Mouse (Mus musculus): ENCODE measurements around the gene Tmtc4. TPM values are rescaled to one million over a fixed set of nuclear protein-coding genes. Genes with fewer than 3 reads are reported as not detected.
A peak's percentile ranks its signal among the peaks of the same experiment; 100 is the strongest.

Gene Tmtc4
- polyA plus RNA-seq (2016; fragmentation: Nextera tagmentation; extraction: Ambion mirVana): 38.6 and 43.5 TPM in 2 replicates

GRCm38 (mm10) chr14:122983226-122984215 lies at the start of gene Tmtc4:
TSS of gene Tmtc4 (minus strand) at chr14:122984035.
- Histone ChIP-seq H3K27ac (peak within 1 kb of the TSS; percentile 96), H3K9me3 (no peaks in the 10 kb centered on the region), H3K36me3 (no peaks in the 10 kb centered on the region), H3K4me1 (peaks cover 21% of the 10 kb centered on the region), H3K9ac (peak within 1 kb of the TSS; percentile 88), H3K4me2 (replicated peaks) (peak within 1 kb of the TSS; percentile 81), H3K27me3 (no peaks in the 10 kb centered on the region), H3K4me3 (peak within 1 kb of the TSS; percentile 81)
- peak; percentile 97 for ATAC-seq (ENCODE audit: insufficient number of reproducible peaks, insufficient read depth, low FRiP score, low TSS enrichment)
- under 1% methylated on average over 52 of the region's 54 CpGs for WGBS

- peaks cover 5% of the 10 kb centered on the region; the same call in 1 of the 2 replicates for H3K9me3 ChIP-seq
- no peaks in the 10 kb centered on the region for H3K4me1 ChIP-seq
- H3K4me3 ChIP-seq: no peak overlapping the region
- 85% methylated on average over 1 of the region's 1 CpGs for WGBS
- ATAC-seq (ENCODE audit: insufficient number of reproducible peaks, insufficient read depth, low FRiP score, low TSS enrichment): no peak
- H3K4me2 ChIP-seq (replicated peaks): no peak overlapping the region
- no peak overlapping the region for H3K27ac ChIP-seq
- H3K9ac ChIP-seq: no peak overlapping the region
- no peaks in the 10 kb centered on the region for H3K36me3 ChIP-seq
- no peaks in the 10 kb centered on the region for H3K27me3 ChIP-seq
Observed at GRCm38 (mm10) chr14:123032435-123032834, 48.6 kb upstream of the Tmtc4 start.

- WGBS: 58% methylated on average over 2 of the region's 2 CpGs
Observed at GRCm38 (mm10) chr14:123027876-123028275, 44.0 kb upstream of the Tmtc4 start.

GRCm38 (mm10) chr14:123022981-123023380 lies 39.1 kb upstream of the Tmtc4 start:
- no peaks in the 10 kb centered on the region for H3K27me3 ChIP-seq

More at GRCm38 (mm10) chr14:123027876-123028275, 44.0 kb upstream of the Tmtc4 start:
- H3K9me3 ChIP-seq: peaks cover 5% of the 10 kb centered on the region; the same call in 1 of the 2 replicates
- H3K9ac ChIP-seq: no peak overlapping the region
- H3K27ac ChIP-seq: no peak overlapping the region
- no peaks in the 10 kb centered on the region for H3K36me3 ChIP-seq
- no peaks in the 10 kb centered on the region for H3K4me1 ChIP-seq
- H3K4me2 ChIP-seq (replicated peaks): no peak overlapping the region
- H3K27me3 ChIP-seq: no peaks in the 10 kb centered on the region
- H3K4me3 ChIP-seq: no peak overlapping the region
- no peak for ATAC-seq (ENCODE audit: insufficient number of reproducible peaks, insufficient read depth, low FRiP score, low TSS enrichment)

GRCm38 (mm10) chr14:123016310-123016709 lies 32.5 kb upstream of the Tmtc4 start:
- no peaks in the 10 kb centered on the region for H3K4me1 ChIP-seq
- no peak overlapping the region for H3K27ac ChIP-seq
- no peak for ATAC-seq (ENCODE audit: insufficient number of reproducible peaks, insufficient read depth, low FRiP score, low TSS enrichment)
- WGBS: 76% methylated on average over 1 of the region's 1 CpGs
- H3K9ac ChIP-seq: no peak overlapping the region
- no peaks in the 10 kb centered on the region for H3K27me3 ChIP-seq
- no peaks in the 10 kb centered on the region for H3K9me3 ChIP-seq
- no peak overlapping the region for H3K4me3 ChIP-seq
- no peak overlapping the region for H3K4me2 ChIP-seq (replicated peaks)
- H3K36me3 ChIP-seq: no peaks in the 10 kb centered on the region

More at GRCm38 (mm10) chr14:123022981-123023380, 39.1 kb upstream of the Tmtc4 start:
- Histone ChIP-seq H3K4me1 (no peaks in the 10 kb centered on the region), H3K4me3 (no peak overlapping the region), H3K27ac (no peak overlapping the region), H3K4me2 (replicated peaks) (no peak overlapping the region), H3K9me3 (no peaks in the 10 kb centered on the region), H3K9ac (no peak overlapping the region), H3K36me3 (no peaks in the 10 kb centered on the region)
- no peak for ATAC-seq (ENCODE audit: insufficient number of reproducible peaks, insufficient read depth, low FRiP score, low TSS enrichment)

GRCm38 (mm10) chr14:123015687-123016086 lies 31.9 kb upstream of the Tmtc4 start:
- 86% methylated on average over 2 of the region's 2 CpGs for WGBS
- no peak overlapping the region for H3K4me3 ChIP-seq
- no peak for ATAC-seq (ENCODE audit: insufficient number of reproducible peaks, insufficient read depth, low FRiP score, low TSS enrichment)

GRCm38 (mm10) chr14:123009108-123010018 lies 25.5 kb upstream of the Tmtc4 start:
- no peaks in the 10 kb centered on the region for H3K36me3 ChIP-seq
- no peaks in the 10 kb centered on the region for H3K9me3 ChIP-seq
- H3K27ac ChIP-seq: no peak overlapping the region
- H3K27me3 ChIP-seq: no peaks in the 10 kb centered on the region
- no peak overlapping the region for H3K4me2 ChIP-seq (replicated peaks)
- no peak overlapping the region for H3K9ac ChIP-seq
- no peak for ATAC-seq (ENCODE audit: insufficient number of reproducible peaks, insufficient read depth, low FRiP score, low TSS enrichment)
- WGBS: 67% methylated on average over 18 of the region's 18 CpGs
- no peaks in the 10 kb centered on the region for H3K4me1 ChIP-seq
- H3K4me3 ChIP-seq: no peak overlapping the region

More at GRCm38 (mm10) chr14:123015687-123016086, 31.9 kb upstream of the Tmtc4 start:
- no peak overlapping the region for H3K4me2 ChIP-seq (replicated peaks)
- no peaks in the 10 kb centered on the region for H3K36me3 ChIP-seq
- no peaks in the 10 kb centered on the region for H3K9me3 ChIP-seq
- H3K27me3 ChIP-seq: no peaks in the 10 kb centered on the region
- H3K4me1 ChIP-seq: no peaks in the 10 kb centered on the region
- H3K27ac ChIP-seq: no peak overlapping the region
- H3K9ac ChIP-seq: no peak overlapping the region

GRCm38 (mm10) chr14:123008672-123009071 lies 24.8 kb upstream of the Tmtc4 start:
- 86% methylated on average over 2 of the region's 2 CpGs for WGBS
- Histone ChIP-seq H3K9me3 (no peaks in the 10 kb centered on the region), H3K4me1 (no peaks in the 10 kb centered on the region), H3K4me3 (no peak overlapping the region), H3K36me3 (no peaks in the 10 kb centered on the region), H3K9ac (no peak overlapping the region), H3K27me3 (no peaks in the 10 kb centered on the region), H3K27ac (no peak overlapping the region), H3K4me2 (replicated peaks) (no peak overlapping the region)
- no peak for ATAC-seq (ENCODE audit: insufficient number of reproducible peaks, insufficient read depth, low FRiP score, low TSS enrichment)

GRCm38 (mm10) chr14:123003715-123004114 lies 19.9 kb upstream of the Tmtc4 start:
- no peak for ATAC-seq (ENCODE audit: insufficient number of reproducible peaks, insufficient read depth, low FRiP score, low TSS enrichment)

GRCm38 (mm10) chr14:123001391-123001790 lies 17.6 kb upstream of the Tmtc4 start:
- ATAC-seq (ENCODE audit: insufficient number of reproducible peaks, insufficient read depth, low FRiP score, low TSS enrichment): no peak
- Histone ChIP-seq H3K27me3 (no peaks in the 10 kb centered on the region), H3K9ac (no peak overlapping the region), H3K4me1 (no peaks in the 10 kb centered on the region), H3K9me3 (no peaks in the 10 kb centered on the region), H3K4me3 (no peak overlapping the region), H3K36me3 (no peaks in the 10 kb centered on the region), H3K4me2 (replicated peaks) (no peak overlapping the region), H3K27ac (no peak overlapping the region)
- WGBS: 37% methylated on average over 3 of the region's 3 CpGs

More at GRCm38 (mm10) chr14:123003715-123004114, 19.9 kb upstream of the Tmtc4 start:
- 91% methylated on average over 1 of the region's 1 CpGs for WGBS
- H3K4me3 ChIP-seq: no peak overlapping the region
- H3K36me3 ChIP-seq: no peaks in the 10 kb centered on the region
- no peak overlapping the region for H3K9ac ChIP-seq
- H3K4me1 ChIP-seq: no peaks in the 10 kb centered on the region
- no peaks in the 10 kb centered on the region for H3K9me3 ChIP-seq
- no peak overlapping the region for H3K27ac ChIP-seq
- no peaks in the 10 kb centered on the region for H3K27me3 ChIP-seq
- H3K4me2 ChIP-seq (replicated peaks): no peak overlapping the region

GRCm38 (mm10) chr14:122997465-122997864 lies 13.6 kb upstream of the Tmtc4 start:
- no peak for ATAC-seq (ENCODE audit: insufficient number of reproducible peaks, insufficient read depth, low FRiP score, low TSS enrichment)
- H3K9ac ChIP-seq: no peak overlapping the region
- 88% methylated on average over 1 of the region's 1 CpGs for WGBS
- H3K4me2 ChIP-seq (replicated peaks): no peak overlapping the region
- no peak overlapping the region for H3K4me3 ChIP-seq
- no peaks in the 10 kb centered on the region for H3K27me3 ChIP-seq
- H3K27ac ChIP-seq: no peak overlapping the region
- no peaks in the 10 kb centered on the region for H3K36me3 ChIP-seq
- H3K9me3 ChIP-seq: no peaks in the 10 kb centered on the region
- H3K4me1 ChIP-seq: no peaks in the 10 kb centered on the region

Data from embryonic facial prominence, embryonic 12.5 days (tissue).